Mouse (Mus musculus): ENCODE measurements around the gene Csnk1g2. TPM values are rescaled to one million over a fixed set of nuclear protein-coding genes. Genes with fewer than 3 reads are reported as not detected.
A peak's percentile ranks its signal among the peaks of the same experiment; 100 is the strongest.
"Not testable (repeated sequence)": the region's sequence is repeated elsewhere in the genome, so short reads cannot be mapped to it uniquely, and the experiment has no call there.

The Csnk1g2 gene
- total RNA-seq, 2 experiments from 2014 or later = 167 to 169 TPM

GRCm38 (mm10) chr10:80596318-80596717 is 26.3 kb upstream of the Csnk1g2 start:
- no peak for DNase-seq (ENCODE audit: low spot score in 2 of 2)

GRCm38 (mm10) chr10:80602698-80603325 is 19.8 kb upstream of the Csnk1g2 start, which contains the start of the genes Scamp4 and Adat3:
Scamp4 (plus strand) TSS chr10:80602872.
Adat3 (plus strand) TSS chr10:80602880.
- peak; percentile 82 to 95 for DNase-seq (ENCODE audit: low spot score in 2 of 2)

- no peak for DNase-seq (ENCODE audit: low spot score in 2 of 2)
These were observed 19.3 kb upstream of the Csnk1g2 start for GRCm38 (mm10) chr10:80603364-80603763.

- DNase-seq (ENCODE audit: low spot score in 2 of 2) = no peak
These were observed 18.6 kb upstream of the Csnk1g2 start for GRCm38 (mm10) chr10:80604001-80604509.

GRCm38 (mm10) chr10:80604988-80605387 is 17.6 kb upstream of the Csnk1g2 start:
- no peak for DNase-seq (ENCODE audit: low spot score in 2 of 2)

- DNase-seq (ENCODE audit: low spot score in 2 of 2) = not testable (repeated sequence)
These were observed 16.9 kb upstream of the Csnk1g2 start, which contains the start of gene Gm49322 for GRCm38 (mm10) chr10:80605721-80606120. Gm49322 (plus strand) TSS chr10:80606021.

GRCm38 (mm10) chr10:80606306-80606705 is 16.3 kb upstream of the Csnk1g2 start:
- no peak for DNase-seq (ENCODE audit: low spot score in 2 of 2)

GRCm38 (mm10) chr10:80606737-80607350 is 15.8 kb upstream of the Csnk1g2 start:
- no peak for DNase-seq (ENCODE audit: low spot score in 2 of 2)

GRCm38 (mm10) chr10:80608435-80608834 is 14.2 kb upstream of the Csnk1g2 start:
- no peak for DNase-seq (ENCODE audit: low spot score in 2 of 2)

GRCm38 (mm10) chr10:80609269-80609924 is 13.2 kb upstream of the Csnk1g2 start:
- DNase-seq (ENCODE audit: low spot score in 2 of 2) = no peak

- no peak for DNase-seq (ENCODE audit: low spot score in 2 of 2)
These were observed 12.4 kb upstream of the Csnk1g2 start for GRCm38 (mm10) chr10:80610116-80610785.

- DNase-seq (ENCODE audit: low spot score in 2 of 2) = no peak
These were observed 11.6 kb upstream of the Csnk1g2 start for GRCm38 (mm10) chr10:80611024-80611423.

GRCm38 (mm10) chr10:80611905-80612304 is 10.7 kb upstream of the Csnk1g2 start:
- DNase-seq (ENCODE audit: low spot score in 2 of 2) = no peak

- DNase-seq (ENCODE audit: low spot score in 2 of 2) = no peak
These were observed 8.8 kb upstream of the Csnk1g2 start for GRCm38 (mm10) chr10:80613821-80614220.

- no peak for DNase-seq (ENCODE audit: low spot score in 2 of 2)
These were observed 8.3 kb upstream of the Csnk1g2 start for GRCm38 (mm10) chr10:80614351-80614750.

GRCm38 (mm10) chr10:80618181-80618580 is 4.5 kb upstream of the Csnk1g2 start:
- DNase-seq (ENCODE audit: low spot score in 2 of 2) = no peak

- no peak for DNase-seq (ENCODE audit: low spot score in 2 of 2)
These were observed 3.0 kb upstream of the Csnk1g2 start for GRCm38 (mm10) chr10:80619465-80620244.

- no peak for DNase-seq (ENCODE audit: low spot score in 2 of 2)
These were observed 2.3 kb upstream of the Csnk1g2 start for GRCm38 (mm10) chr10:80620365-80620764.

- no peak for DNase-seq (ENCODE audit: low spot score in 2 of 2)
These were observed 1.6 kb upstream of the Csnk1g2 start for GRCm38 (mm10) chr10:80620796-80621689.

- DNase-seq (ENCODE audit: low spot score in 2 of 2) = no peak
These were observed 1.0 kb upstream of the Csnk1g2 start for GRCm38 (mm10) chr10:80621690-80621939.
